Mouse (Mus musculus) C2C12 (cell line): ENCODE results near the gene Ctsll3.

Source experiments
- CEBPB ChIP-seq: IDR thresholded peaks from one replicate; pipeline ENCODE4 v1.6.1; 2011; ENCODE audit warnings: low read depth, mild to moderate bottlenecking, control low read depth, moderate library complexity
- CTCF ChIP-seq: IDR thresholded peaks from one replicate; pipeline ENCODE4 v1.5.1; 2011; ENCODE audit not compliant: control insufficient read depth, insufficient read depth, insufficient read length
- FOSL1 ChIP-seq: IDR thresholded peaks from one replicate; pipeline ENCODE4 v1.8.0; 2011; ENCODE audit warnings: mild to moderate bottlenecking, low read length; ENCODE audit not compliant: poor library complexity, insufficient read depth, severe bottlenecking
- MAX ChIP-seq: IDR thresholded peaks from one replicate; pipeline ENCODE4 v1.6.1; 2011; ENCODE audit warnings: mild to moderate bottlenecking, control low read depth
- MYOD1 ChIP-seq: IDR thresholded peaks from one replicate; pipeline ENCODE4 v1.6.1; 2011; ENCODE audit warnings: low read depth; ENCODE audit not compliant: control insufficient read depth, insufficient read length
- MYOG ChIP-seq: IDR thresholded peaks from one replicate; pipeline ENCODE4 v1.6.1; 2011; ENCODE audit not compliant: control insufficient read depth, insufficient read length; ENCODE audit errors: extremely low read depth
- USF1 ChIP-seq: IDR thresholded peaks from one replicate; pipeline ENCODE4 v1.6.1; 2011; ENCODE audit warnings: low read depth, mild to moderate bottlenecking, control low read depth, moderate library complexity

DNA sequence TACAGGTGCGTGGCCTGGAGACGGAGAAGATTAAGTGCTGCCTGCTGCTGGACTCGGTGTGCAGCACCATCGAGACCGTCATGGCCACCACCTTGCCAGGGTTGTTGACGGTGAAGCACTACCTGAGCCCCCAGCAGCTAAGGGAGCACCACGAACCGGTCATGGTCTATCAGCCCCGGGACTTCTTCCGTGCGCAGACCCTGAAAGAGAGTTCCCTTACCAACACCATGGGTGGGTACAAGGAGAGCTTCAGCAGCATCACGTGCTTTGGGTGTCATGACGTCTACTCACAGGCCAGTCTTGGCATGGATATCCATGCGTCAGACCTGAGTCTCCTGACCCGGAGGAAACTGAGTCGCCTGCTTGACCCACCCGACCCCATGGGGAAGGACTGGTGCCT lies 41.5 kb downstream of the Ctsll3 start:
- no peak for TF ChIP-seq CTCF
- no peak for TF ChIP-seq USF1
- TF ChIP-seq MYOD1, result no peak
- no peak for TF ChIP-seq MAX
- TF ChIP-seq MYOG, result no peak
- no peak for TF ChIP-seq FOSL1
- TF ChIP-seq CEBPB, result no peak
